Mouse (Mus musculus): ENCODE results near the gene Serpinf2.
A peak's percentile ranks its signal among the peaks of the same experiment; 100 is the strongest.
"Not testable (repeated sequence)": the region's sequence is repeated elsewhere in the genome, so short reads cannot be mapped to it uniquely, and the experiment has no call there.

Gene Serpinf2

GRCm38 (mm10) chr11:75459141-75459711 is 19.8 kb upstream of the Serpinf2 start:
- DNase-seq = peak; percentile 56

GRCm38 (mm10) chr11:75458628-75459041 is 19.2 kb upstream of the Serpinf2 start:
- no peak for DNase-seq

- peak; percentile 48 for DNase-seq
Measured at GRCm38 (mm10) chr11:75458169-75458568, 18.8 kb upstream of the Serpinf2 start.

- DNase-seq = no peak
Measured at GRCm38 (mm10) chr11:75456440-75456871, 17.1 kb upstream of the Serpinf2 start.

GRCm38 (mm10) chr11:75455971-75456370 is 16.6 kb upstream of the Serpinf2 start:
- DNase-seq = not testable (repeated sequence)

GRCm38 (mm10) chr11:75455041-75455736 is 15.8 kb upstream of the Serpinf2 start:
- DNase-seq = no peak

- DNase-seq = peak; percentile 91
Measured at GRCm38 (mm10) chr11:75453991-75454930, 14.9 kb upstream of the Serpinf2 start, which contains the start of gene Wdr81. Gene Wdr81 (minus strand): TSS chr11:75454717.

GRCm38 (mm10) chr11:75452812-75453557 is 13.6 kb upstream of the Serpinf2 start:
- DNase-seq = no peak

GRCm38 (mm10) chr11:75452081-75452480 is 12.7 kb upstream of the Serpinf2 start:
- DNase-seq = no peak

GRCm38 (mm10) chr11:75450936-75451335 is 11.5 kb upstream of the Serpinf2 start:
- DNase-seq = no peak

GRCm38 (mm10) chr11:75450304-75450908 is 11.0 kb upstream of the Serpinf2 start:
- DNase-seq = no peak

GRCm38 (mm10) chr11:75449695-75450094 is 10.3 kb upstream of the Serpinf2 start:
- no peak for DNase-seq

GRCm38 (mm10) chr11:75448575-75448974 is 9.2 kb upstream of the Serpinf2 start:
- DNase-seq = no peak

- peak; percentile 78 for DNase-seq
Measured at GRCm38 (mm10) chr11:75443711-75444110, 4.3 kb upstream of the Serpinf2 start.

- peak; percentile 60 for DNase-seq
Measured at GRCm38 (mm10) chr11:75441601-75442000, 2.2 kb upstream of the Serpinf2 start.

- no peak for DNase-seq
Measured at GRCm38 (mm10) chr11:75441034-75441433, 1.6 kb upstream of the Serpinf2 start.

GRCm38 (mm10) chr11:75439951-75440350 is 560 bp upstream of the Serpinf2 start:
- DNase-seq = no peak

GRCm38 (mm10) chr11:75438804-75439203 is 587 bp downstream of the Serpinf2 start:
- DNase-seq = peak; percentile 45

- no peak for DNase-seq
Measured at GRCm38 (mm10) chr11:75438194-75438593, 1.2 kb downstream of the Serpinf2 start.

GRCm38 (mm10) chr11:75434138-75434537 is 5.3 kb downstream of the Serpinf2 start:
- no peak for DNase-seq

GRCm38 (mm10) chr11:75431307-75431706 is 8.1 kb downstream of the Serpinf2 start:
- DNase-seq = peak; percentile 45

All from kidney, adult 18-20 months (tissue).